Mouse (Mus musculus): ENCODE measurements at regions not wholly inside any gene's neighbourhood (a gene's known extent, or its start where the extent isn't known, plus 50 kb on each side); places are given as distances from the start of the nearest gene placed in this dataset.

- TF ChIP-seq MAFK (IDR thresholded peaks at IDR 0.05; ENCODE audit: insufficient read depth, low read depth, low read length) (no peak), HCFC1 (IDR thresholded peaks at IDR 0.05; ENCODE audit: borderline replicate concordance, insufficient read depth, low read length) (no peak), CHD2 (IDR thresholded peaks at IDR 0.05; ENCODE audit: low read depth, low read length) (no peak), ZC3H11A (IDR thresholded peaks at IDR 0.05; ENCODE audit: borderline replicate concordance, low read depth, low read length) (no peak)
Observed at GRCm38 (mm10) chr2:137613791-137614190, 497.3 kb upstream of the Jag1 start.

Measured in ES-E14 (cell line).